Mouse (Mus musculus) midbrain, embryonic 14.5 days (tissue): ENCODE data around the gene Daam2. TPM values are rescaled to one million over a fixed set of nuclear protein-coding genes. Genes with fewer than 3 reads are reported as not detected.
A peak's percentile ranks its signal among the peaks of the same experiment; 100 is the strongest.

ENCODE experiments used
- ATAC-seq: fragments of 200-750 bp; cut with Nextera tagmentation; 2 replicates; pipeline ENCODE4 v1.8.0; 2017; ENCODE audit warnings: moderate number of reproducible peaks, moderate library complexity; ENCODE audit not compliant: low FRiP score, low TSS enrichment
- DNase-seq: peaks from one replicate; pipeline ENCODE4 v3.0.0-alpha.2; 2015
- H3K27ac ChIP-seq: fragments of 300-500 bp; sonication (generic); replicated peaks from 2 replicates; pipeline ENCODE4 v1.5.1; 2014; ENCODE audit warnings: mild to moderate bottlenecking, low read depth, low read length, moderate library complexity
- H3K27me3 ChIP-seq: fragments of 300-500 bp; sonication (generic); 2 replicates; pipeline ENCODE4 v1.6.1; 2014; ENCODE audit warnings: low read length, control low read depth, mixed read lengths; ENCODE audit not compliant: control insufficient read depth, insufficient read depth
- H3K36me3 ChIP-seq: fragments of 300-500 bp; sonication (generic); 2 replicates; pipeline ENCODE4 v1.6.1; 2014; ENCODE audit warnings: low read length, control low read depth; ENCODE audit not compliant: control insufficient read depth, insufficient read depth
- H3K4me1 ChIP-seq: fragments of 300-500 bp; sonication (generic); 2 replicates; pipeline ENCODE4 v1.6.1; 2014; ENCODE audit warnings: mild to moderate bottlenecking, antibody characterized with exemption, low read length, control low read depth; ENCODE audit not compliant: control insufficient read depth, insufficient read depth
- H3K4me2 ChIP-seq: fragments of 300-500 bp; sonication (generic); 2 replicates; pipeline ENCODE4 v1.6.1; 2014; ENCODE audit warnings: mild to moderate bottlenecking, low read length, moderate library complexity
- H3K4me3 ChIP-seq: fragments of 300-500 bp; sonication (generic); replicated peaks from 2 replicates; pipeline ENCODE4 v1.5.1; 2014; ENCODE audit warnings: low read depth, low read length
- H3K9ac ChIP-seq: fragments of 300-500 bp; sonication (generic); replicated peaks from 2 replicates; pipeline ENCODE4 v1.6.1; 2014; ENCODE audit warnings: mild to moderate bottlenecking, low read length, moderate library complexity
- H3K9me3 ChIP-seq: fragments of 300-500 bp; sonication (generic); 2 replicates; pipeline ENCODE4 v1.6.1; 2016; ENCODE audit warnings: low read length, control low read depth, mixed read lengths; ENCODE audit not compliant: control insufficient read depth
- WGBS: fragments of 180-500 bp; shearing (Covaris S2); extraction: QIAGEN DNeasy Blood & Tissue Kit; methylation state at CpG from one replicate; pipeline ENCODE4 v1.1.7; 2014; 5-methylcytosine and 5-hydroxymethylcytosine counted together
- polyA plus RNA-seq: library from polyadenylated mRNA; unstranded; fragments of >200 nt; fragmentation: Nextera tagmentation; extraction: Ambion mirVana; gene quantifications from 2 replicates; pipeline ENCODE4 v1.2.1, GENCODE M21; 2014

The Daam2 gene
- polyA plus RNA-seq, 1 experiment from 2014 or later = 2.1 TPM

DNA sequence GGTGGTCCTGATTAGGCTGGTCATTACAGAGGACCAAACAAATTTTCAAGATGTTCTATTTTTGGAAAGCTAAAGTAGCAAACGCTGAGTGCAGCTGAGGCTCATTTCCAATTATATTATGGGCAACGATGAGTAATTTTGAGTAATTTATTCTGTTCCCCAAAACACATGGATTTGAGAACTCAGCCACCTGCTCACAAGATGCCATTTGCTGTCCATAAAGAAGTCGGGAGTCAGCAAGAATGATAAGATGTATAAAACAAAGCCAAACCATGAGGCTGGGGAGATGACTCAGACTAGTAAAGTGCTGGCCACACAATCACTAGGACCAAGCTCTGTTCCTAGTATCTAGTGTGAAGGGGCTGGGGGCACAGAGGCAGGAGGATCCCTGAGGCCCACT is 79.7 kb downstream of the Daam2 start:
- ATAC-seq (no peak), DNase-seq (no peak)
- Histone ChIP-seq H3K9me3 (no peaks in the 10 kb centered on the region), H3K36me3 (no peaks in the 10 kb centered on the region), H3K27ac (no peak overlapping the region), H3K4me3 (no peak overlapping the region), H3K4me2 (no peak overlapping the region), H3K9ac (no peak overlapping the region), H3K4me1 (no peaks in the 10 kb centered on the region), H3K27me3 (no peaks in the 10 kb centered on the region)
- 91% methylated on average over 3 of the region's 3 CpGs for WGBS

DNA sequence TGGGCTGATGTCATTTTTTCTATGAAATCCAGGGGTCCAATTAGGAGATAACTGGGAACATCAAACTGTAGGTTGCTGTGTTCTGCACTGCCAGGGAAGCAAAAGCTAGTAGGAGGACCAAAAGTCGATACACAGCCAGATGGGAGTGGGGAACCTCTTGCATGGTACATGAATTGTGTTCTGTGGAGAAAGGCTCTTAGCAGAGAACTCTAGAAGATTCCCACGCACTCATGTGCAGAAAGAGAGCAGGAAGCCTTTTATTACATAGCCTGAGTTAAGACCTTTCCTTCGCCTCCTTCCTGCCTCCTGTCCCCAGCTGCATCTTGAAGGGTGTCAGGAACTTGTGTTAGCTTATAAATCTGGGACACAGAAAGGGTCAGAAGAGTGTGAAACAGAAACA is 82.3 kb downstream of the Daam2 start:
- Histone ChIP-seq H3K9me3 (no peaks in the 10 kb centered on the region), H3K4me2 (no peak overlapping the region), H3K9ac (no peak overlapping the region), H3K36me3 (no peaks in the 10 kb centered on the region), H3K27me3 (no peaks in the 10 kb centered on the region), H3K4me1 (no peaks in the 10 kb centered on the region), H3K27ac (no peak overlapping the region), H3K4me3 (no peak overlapping the region)
- DNase-seq = no peak
- no peak for ATAC-seq
- WGBS = 90% methylated on average over 3 of the region's 3 CpGs

DNA sequence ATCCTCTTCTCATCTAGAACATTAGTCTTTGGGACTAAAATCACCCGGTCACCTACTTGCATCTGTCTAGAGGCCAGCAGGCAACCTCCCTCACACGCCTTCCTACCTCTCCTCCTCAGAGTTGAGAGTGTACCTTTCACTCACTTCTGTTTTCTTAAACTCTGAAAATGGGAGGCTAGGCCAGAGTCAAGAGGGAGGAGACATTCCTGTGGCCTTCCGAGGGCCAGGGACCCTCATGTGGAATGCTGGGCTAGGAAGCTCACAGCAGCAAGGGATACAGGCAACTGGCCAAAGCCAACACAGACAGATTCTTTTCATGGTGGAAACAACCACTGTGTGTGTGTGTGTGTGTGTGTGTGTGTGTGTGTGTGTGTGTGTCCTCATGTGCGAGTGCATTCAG is 86.8 kb downstream of the Daam2 start:
- Histone ChIP-seq H3K4me3 (no peak overlapping the region), H3K9me3 (no peaks in the 10 kb centered on the region), H3K4me1 (no peaks in the 10 kb centered on the region), H3K9ac (no peak overlapping the region), H3K27me3 (no peaks in the 10 kb centered on the region), H3K27ac (no peak overlapping the region), H3K36me3 (no peaks in the 10 kb centered on the region), H3K4me2 (no peak overlapping the region)
- ATAC-seq = no peak
- no peak for DNase-seq
- WGBS = 91% methylated on average over 4 of the region's 4 CpGs

GRCm38 (mm10) chr17:49475174-49475573 is 89.0 kb downstream of the Daam2 start:
- DNase-seq = no peak
- ATAC-seq = no peak
- WGBS = 77% methylated on average over 1 of the region's 1 CpGs
- no peak overlapping the region for H3K9ac ChIP-seq
- H3K4me1 ChIP-seq = no peaks in the 10 kb centered on the region
- H3K4me3 ChIP-seq = no peak overlapping the region
- H3K4me2 ChIP-seq = no peak overlapping the region
- H3K27me3 ChIP-seq = no peaks in the 10 kb centered on the region
- H3K9me3 ChIP-seq = no peaks in the 10 kb centered on the region
- H3K27ac ChIP-seq = no peak overlapping the region
- H3K36me3 ChIP-seq = no peaks in the 10 kb centered on the region

GRCm38 (mm10) chr17:49474051-49474450 is 90.1 kb downstream of the Daam2 start:
- DNase-seq (no peak), ATAC-seq (no peak)
- Histone ChIP-seq H3K4me1 (no peaks in the 10 kb centered on the region), H3K4me3 (no peak overlapping the region), H3K4me2 (no peak overlapping the region), H3K27ac (no peak overlapping the region), H3K36me3 (no peaks in the 10 kb centered on the region), H3K27me3 (no peaks in the 10 kb centered on the region), H3K9ac (no peak overlapping the region), H3K9me3 (no peaks in the 10 kb centered on the region)
- WGBS = 92% methylated on average over 4 of the region's 4 CpGs

DNA sequence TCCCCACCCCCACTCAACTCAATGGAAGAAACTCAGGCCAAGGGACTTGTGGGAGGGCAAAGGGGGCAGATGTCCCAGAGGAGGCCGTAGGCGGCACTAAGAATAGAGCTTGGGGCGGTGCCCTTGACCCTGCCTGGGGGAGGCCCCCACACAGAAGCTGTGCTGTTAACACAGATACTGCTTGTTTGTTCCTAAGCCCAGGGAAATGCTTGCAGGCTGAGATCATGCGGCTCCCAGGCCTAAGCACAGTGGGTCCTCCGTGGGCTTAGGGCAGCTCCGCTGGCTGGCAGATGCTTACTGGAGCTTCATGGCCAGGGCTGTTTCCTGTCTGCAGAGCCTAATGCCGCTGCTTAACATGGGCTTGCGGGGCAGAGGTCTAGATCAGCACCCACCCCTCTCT is 91.5 kb downstream of the Daam2 start:
- Histone ChIP-seq H3K4me1 (no peaks in the 10 kb centered on the region), H3K4me3 (no peak overlapping the region), H3K9ac (no peak overlapping the region), H3K9me3 (no peaks in the 10 kb centered on the region), H3K27me3 (no peaks in the 10 kb centered on the region), H3K36me3 (no peaks in the 10 kb centered on the region), H3K27ac (no peak overlapping the region), H3K4me2 (no peak overlapping the region)
- whole genome bisulfite sequencing = 68% methylated on average over 8 of the region's 8 CpGs
- no peak for DNase-seq
- 0 out of 2 replicates have a peak, but pooled peaks have one; percentile 16 for ATAC-seq

GRCm38 (mm10) chr17:49468223-49468622 is 95.9 kb downstream of the Daam2 start:
- DNase-seq (peak; percentile 77), ATAC-seq (no peak)
- Histone ChIP-seq H3K9me3 (no peaks in the 10 kb centered on the region), H3K36me3 (no peaks in the 10 kb centered on the region), H3K4me2 (no peak overlapping the region), H3K27ac (no peak overlapping the region), H3K4me3 (no peak overlapping the region), H3K9ac (no peak overlapping the region), H3K27me3 (no peaks in the 10 kb centered on the region), H3K4me1 (no peaks in the 10 kb centered on the region)
- WGBS = 33% methylated on average over 4 of the region's 4 CpGs

- no peak for DNase-seq
Measured at GRCm38 (mm10) chr17:49464884-49465283, 99.3 kb downstream of the Daam2 start.

DNA sequence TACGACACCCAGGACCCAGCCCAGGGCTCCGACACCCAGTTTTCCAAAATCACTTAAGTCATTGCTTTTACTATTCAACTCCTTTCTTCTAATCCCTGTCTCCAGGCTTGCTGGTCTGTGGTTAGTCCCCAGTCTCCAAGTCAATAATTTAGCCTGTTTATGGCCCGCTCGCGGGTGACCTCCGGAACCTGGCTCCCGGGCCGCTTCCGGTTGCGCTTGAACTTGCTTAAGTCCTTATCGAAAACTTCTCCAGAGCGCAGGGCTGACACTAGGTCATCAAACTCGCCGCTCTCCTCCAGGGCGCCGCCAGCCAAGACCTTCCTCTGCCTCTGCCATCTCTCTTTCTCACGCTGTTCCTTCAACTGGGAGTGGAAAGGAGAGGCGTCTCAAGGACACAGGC is 105.8 kb downstream of the Daam2 start:
- Histone ChIP-seq H3K36me3 (peaks cover 8% of the 10 kb centered on the region; the same call in 1 of the 2 replicates), H3K4me3 (no peak overlapping the region), H3K27me3 (no peaks in the 10 kb centered on the region), H3K9me3 (no peaks in the 10 kb centered on the region), H3K4me1 (no peaks in the 10 kb centered on the region), H3K27ac (no peak overlapping the region), H3K9ac (no peak overlapping the region), H3K4me2 (no peak overlapping the region)
- no peak for DNase-seq
- ATAC-seq = no peak
- WGBS = 94% methylated on average over 18 of the region's 18 CpGs

More at GRCm38 (mm10) chr17:49464884-49465283, 99.3 kb downstream of the Daam2 start:
- H3K4me2 ChIP-seq = no peak overlapping the region
- H3K9ac ChIP-seq = no peak overlapping the region
- H3K36me3 ChIP-seq = no peaks in the 10 kb centered on the region
- no peaks in the 10 kb centered on the region for H3K27me3 ChIP-seq
- no peak overlapping the region for H3K4me3 ChIP-seq
- no peaks in the 10 kb centered on the region for H3K4me1 ChIP-seq
- no peak for ATAC-seq
- no peaks in the 10 kb centered on the region for H3K9me3 ChIP-seq
- WGBS = 83% methylated on average over 3 of the region's 3 CpGs
- H3K27ac ChIP-seq = no peak overlapping the region
